Mouse (Mus musculus) mouse trophoblast stem cell (cell line): Measurements from ENCODE around the gene Rnf214.

Source experiments
- in situ Hi-C, 2 experiments: fragments of 300-500 bp; cut with MseI, MboI; formaldehyde crosslinking; loops; 2 replicates in 1 of 2; 3 replicates in 1 of 2; pipeline ENCODE4 v1.15.1; 2025

Rnf214 gene

GRCm38 (mm10) chr9:45906355-45907077 lies at the start of gene Rnf214, which contains the start of gene Pcsk7:
Gene Rnf214 (minus strand): TSS chr9:45906911.
Gene Pcsk7 (plus strand): TSS chr9:45906497.
- in situ Hi-C loops = no loop called here

- in situ Hi-C loops = no loop called here
Observed at GRCm38 (mm10) chr9:45955107-45955963, 48.6 kb upstream of the Rnf214 start, which contains the start of gene Sidt2. Gene Sidt2 (minus strand): TSS chr9:45955258.

- in situ Hi-C loops = no loop called here
Observed at GRCm38 (mm10) chr9:45954294-45955106, 47.8 kb upstream of the Rnf214 start.

GRCm38 (mm10) chr9:45953511-45954293 lies 47.0 kb upstream of the Rnf214 start:
- in situ Hi-C loops = no loop called here

GRCm38 (mm10) chr9:45952890-45953289 lies 46.2 kb upstream of the Rnf214 start:
- in situ Hi-C loops = no loop called here

- in situ Hi-C loops = no loop called here
Observed at GRCm38 (mm10) chr9:45952057-45952456, 45.3 kb upstream of the Rnf214 start.

- in situ Hi-C loops = no loop called here
Observed at GRCm38 (mm10) chr9:45946872-45947183, 40.1 kb upstream of the Rnf214 start.

GRCm38 (mm10) chr9:45946182-45946871 lies 39.6 kb upstream of the Rnf214 start:
- in situ Hi-C loops = no loop called here

GRCm38 (mm10) chr9:45945721-45946120 lies 39.0 kb upstream of the Rnf214 start:
- in situ Hi-C loops = no loop called here

GRCm38 (mm10) chr9:45944506-45945400 lies 38.0 kb upstream of the Rnf214 start:
- in situ Hi-C loops = no loop called here

GRCm38 (mm10) chr9:45943628-45944505 lies 37.2 kb upstream of the Rnf214 start:
- in situ Hi-C loops = no loop called here

- in situ Hi-C loops = no loop called here
Observed at GRCm38 (mm10) chr9:45942916-45943315, 36.2 kb upstream of the Rnf214 start.

- in situ Hi-C loops = no loop called here
Observed at GRCm38 (mm10) chr9:45942464-45942863, 35.8 kb upstream of the Rnf214 start.

- in situ Hi-C loops = no loop called here
Observed at GRCm38 (mm10) chr9:45941329-45941888, 34.7 kb upstream of the Rnf214 start.

- in situ Hi-C loops = no loop called here
Observed at GRCm38 (mm10) chr9:45939794-45940193, 33.1 kb upstream of the Rnf214 start.

- in situ Hi-C loops = no loop called here
Observed at GRCm38 (mm10) chr9:45938952-45939637, 32.4 kb upstream of the Rnf214 start.

- in situ Hi-C loops = no loop called here
Observed at GRCm38 (mm10) chr9:45938088-45938487, 31.4 kb upstream of the Rnf214 start.

GRCm38 (mm10) chr9:45936883-45937282 lies 30.2 kb upstream of the Rnf214 start:
- in situ Hi-C loops = no loop called here
